Mouse (Mus musculus) heart, embryonic 15.5 days (tissue): ENCODE measurements around the gene Phb. TPM values are rescaled to one million over a fixed set of nuclear protein-coding genes. Genes with fewer than 3 reads are reported as not detected.

ENCODE experiments used
- polyA plus RNA-seq: library from polyadenylated mRNA; unstranded; fragments of >200 nt; fragmentation: Nextera tagmentation; extraction: Ambion mirVana; gene quantifications from 2 replicates; pipeline ENCODE4 v1.2.1, GENCODE M21; 2015

The Phb gene
- polyA plus RNA-seq, 1 experiment from 2014 or later, result 293 TPM

Other genes starting within 250 kb of the Phb start
- 0.08 and 0.16 TPM in 2 replicates for gene Nxph3, start 152.4 kb upstream of the Phb start, polyA plus RNA-seq
- 3.0 and 6.8 TPM in 2 replicates for gene Ngfr, start 79.2 kb upstream of the Phb start, polyA plus RNA-seq
- gene Zfp652, start 45.7 kb downstream of the Phb start, polyA plus RNA-seq, result 12.9 and 14.3 TPM in 2 replicates
- gene B130006D01Rik, start 56.6 kb downstream of the Phb start, polyA plus RNA-seq, result 0.71 TPM in 2 replicates
- gene Phospho1, start 157.5 kb downstream of the Phb start, polyA plus RNA-seq, result 4.5 and 5.3 TPM in 2 replicates
- gene Gngt2, start 170.3 kb downstream of the Phb start, polyA plus RNA-seq, result 29.4 and 31.8 TPM in 2 replicates
- 13.0 and 22.0 TPM in 2 replicates for gene Abi3, start 175.5 kb downstream of the Phb start, polyA plus RNA-seq
- 0.23 and 1.4 TPM in 2 replicates for gene B4galnt2, start 247.9 kb downstream of the Phb start, polyA plus RNA-seq